Mouse (Mus musculus) forebrain, embryonic 12.5 days (tissue): ENCODE results near the gene H2afb2. TPM values are rescaled to one million over a fixed set of nuclear protein-coding genes. Genes with fewer than 3 reads are reported as not detected.

Source experiments
- ATAC-seq: fragments of 200-750 bp; cut with Nextera tagmentation; 2 replicates; pipeline ENCODE4 v1.8.0; 2017; ENCODE audit warnings: moderate TSS enrichment; ENCODE audit not compliant: low FRiP score
- H3K27ac ChIP-seq: fragments of 300-500 bp; sonication (generic); 2 replicates; pipeline ENCODE4 v1.5.1; 2016; ENCODE audit warnings: mild to moderate bottlenecking
- H3K27me3 ChIP-seq: fragments of 300-500 bp; sonication (generic); 2 replicates; pipeline ENCODE4 v1.6.1; 2016; ENCODE audit warnings: mild to moderate bottlenecking
- H3K36me3 ChIP-seq: fragments of 300-500 bp; sonication (generic); replicated peaks from 2 replicates; pipeline ENCODE4 v1.6.1; 2016; ENCODE audit warnings: mild to moderate bottlenecking
- H3K4me1 ChIP-seq: fragments of 300-500 bp; sonication (generic); 2 replicates; pipeline ENCODE4 v1.6.1; 2016
- H3K4me2 ChIP-seq: fragments of 300-500 bp; sonication (generic); 2 replicates; pipeline ENCODE4 v1.6.1; 2016; ENCODE audit warnings: mild to moderate bottlenecking, moderate library complexity
- H3K4me3 ChIP-seq: fragments of 300-500 bp; sonication (generic); replicated peaks from 2 replicates; pipeline ENCODE4 v1.5.1; 2016; ENCODE audit warnings: mild to moderate bottlenecking
- H3K9ac ChIP-seq: fragments of 300-500 bp; sonication (generic); 2 replicates; pipeline ENCODE4 v1.6.1; 2016; ENCODE audit warnings: mild to moderate bottlenecking
- H3K9me3 ChIP-seq: fragments of 300-500 bp; sonication (generic); 2 replicates; pipeline ENCODE4 v1.6.1; 2016
- whole genome bisulfite sequencing: fragments of 180-500 bp; shearing (Covaris S2); methylation state at CpG from one replicate; pipeline ENCODE4 v1.1.7; 2016; 5-methylcytosine and 5-hydroxymethylcytosine counted together
- polyA plus RNA-seq: library from polyadenylated mRNA; unstranded; fragments of >200 nt; fragmentation: Nextera tagmentation; extraction: Ambion mirVana; gene quantifications from 2 replicates; pipeline ENCODE4 v1.2.1, GENCODE M21; 2016

The H2afb2 gene
- polyA plus RNA-seq, result not detected in 2 replicates

DNA sequence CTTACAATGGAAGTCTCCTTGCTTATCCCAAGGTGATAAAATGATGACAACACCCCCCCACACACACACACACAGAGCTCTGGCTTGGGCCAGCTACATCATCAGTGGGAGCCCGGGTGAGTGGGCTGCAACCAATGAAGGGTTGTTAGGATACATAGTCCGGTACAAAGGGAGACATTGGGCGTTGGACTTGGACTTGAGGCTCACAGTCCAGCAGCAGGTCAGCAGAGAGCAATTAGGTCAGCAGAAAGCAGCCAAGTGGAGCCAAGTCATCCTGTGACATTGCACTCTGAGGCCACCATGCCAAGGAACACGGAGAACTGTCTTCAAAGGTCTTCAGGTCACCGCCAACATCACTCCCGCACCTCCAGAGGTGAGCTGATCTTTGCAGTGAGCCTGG is at the start of gene H2afb2:
Gene H2afb2, plus strand, starts transcription at position 301 of the 400 bp plus-strand sequence.
- WGBS, result 83% methylated on average over 6 of the region's 6 CpGs
- Histone ChIP-seq H3K27me3 (no peaks in the 10 kb centered on the region), H3K4me3 (no peak within 1 kb of the TSS), H3K9me3 (no peaks in the 10 kb centered on the region), H3K36me3 (no peaks in the 10 kb centered on the region), H3K9ac (no peak within 1 kb of the TSS), H3K4me2 (no peak within 1 kb of the TSS), H3K27ac (no peak within 1 kb of the TSS), H3K4me1 (no peaks in the 10 kb centered on the region)
- ATAC-seq, result no peak

Other genes starting within 250 kb of the H2afb2 start
- gene Cpxcr1, start 232.2 kb upstream of the H2afb2 start, polyA plus RNA-seq, result not detected in 2 replicates